In the genomic region with DNA sequence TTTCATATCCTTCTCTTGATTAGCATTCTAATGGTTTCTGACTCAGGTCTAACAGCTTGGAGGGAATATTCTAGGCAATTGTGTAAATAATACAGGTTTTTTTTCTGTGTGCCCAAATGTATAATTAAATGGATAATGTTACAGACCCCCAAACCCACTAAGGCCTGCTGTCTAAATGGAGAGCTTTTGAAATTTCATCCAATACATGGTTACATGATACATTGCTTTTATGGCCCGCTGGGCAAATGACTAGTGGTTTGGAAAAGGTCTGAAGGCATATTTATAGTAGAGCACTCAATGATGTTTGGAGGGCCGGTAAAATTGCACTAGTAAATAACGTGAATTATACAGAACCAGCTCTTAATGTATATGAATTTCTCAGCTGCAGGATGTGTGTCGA, we compare ENCODE assay signal across 14 mouse cellular contexts.
"Had no signal": no experiment of that assay in that cellular context is flagged by ENCODE, and none has a peak within 500 bp of the region (broad histone marks: within the 10 kb centered on the region; RNA-seq: fewer than 3 reads in every experiment).

No protein-coding gene starts in this region.

- H3K9me3 ChIP-seq: limb, embryonic 15.5 days; liver, embryonic 12.5 days; midbrain, embryonic 10.5 days; neural tube, embryonic 12.5 days had no signal

- H3K9ac ChIP-seq: limb, embryonic 15.5 days; liver, embryonic 12.5 days; lung, embryonic 14.5 days; neural tube, embryonic 12.5 days had no signal

- H3K4me1 ChIP-seq: limb, embryonic 15.5 days; liver, embryonic 12.5 days; midbrain, embryonic 10.5 days; neural tube, embryonic 12.5 days had no signal

- H3K4me3 ChIP-seq: limb, embryonic 15.5 days; liver, embryonic 12.5 days; midbrain, embryonic 10.5 days; neural tube, embryonic 12.5 days had no signal

- DNase-seq: kidney, adult 9 months; left cerebral cortex, postnatal 4 days; lung, embryonic 14.5 days; lung, postnatal 10 days; lung, postnatal 4 days; midbrain, embryonic 14.5 days; right cerebral cortex, postnatal 14 days; thymus, postnatal 14 days had no signal

- ATAC-seq: intestine, embryonic 16.5 days; liver, embryonic 12.5 days had no signal

- H3K4me2 ChIP-seq: limb, embryonic 15.5 days; liver, embryonic 12.5 days; lung, embryonic 14.5 days; neural tube, embryonic 12.5 days had no signal

- H3K27ac ChIP-seq: limb, embryonic 15.5 days; liver, embryonic 12.5 days; midbrain, embryonic 10.5 days; neural tube, embryonic 12.5 days; stomach, postnatal 0 days had no signal

- H3K36me3 ChIP-seq: limb, embryonic 15.5 days; liver, embryonic 12.5 days; midbrain, embryonic 10.5 days; neural tube, embryonic 12.5 days had no signal

- H3K27me3 ChIP-seq: limb, embryonic 15.5 days; liver, embryonic 12.5 days; neural tube, embryonic 12.5 days had no signal
